ENCODE assay signal across 13 mouse cellular contexts in genomic region chr16:29972741-29973141, GRCm38 (mm10).
DNase-seq lines count a peak whose midpoint lies in the region; ATAC-seq and TF ChIP-seq lines count a peak whose summit lies in the region.
"Had no signal": no experiment of that assay in that cellular context is flagged by ENCODE, and none has a peak within 500 bp of the region (broad histone marks: within the 10 kb centered on the region; RNA-seq: fewer than 3 reads in every experiment).

No protein-coding gene starts in this region.

- DNase-seq in embryo, embryonic 10.5 days (ENCODE audit: low spot score) = peak; percentile 36
- no peak for DNase-seq in embryo, embryonic 9.5 days (ENCODE audit: extremely low spot score)
- DNase-seq in lung, adult 2 months = no peak
- DNase-seq in left cerebral cortex, adult 8-10 months (ENCODE audit: low spot score in 2 of 2) = no peak
- DNase-seq: cerebellum, adult 9-10 months; gastrocnemius, postnatal 10 days had no signal

- H3K9ac ChIP-seq in lung, embryonic 15.5 days = no peak overlapping the region
- H3K9ac ChIP-seq in intestine, postnatal 0 days (ENCODE audit: low read depth, low read length) = no peak overlapping the region
- H3K9ac ChIP-seq in stomach, embryonic 15.5 days = no peak overlapping the region
- H3K9ac ChIP-seq: neural tube, embryonic 13.5 days had no signal

- H3K4me1 ChIP-seq in lung, embryonic 15.5 days = peaks cover 25% of the 10 kb centered on the region
- H3K4me1 ChIP-seq in lung, adult 2 months (ENCODE audit: control insufficient read depth, insufficient read depth, low read length) = 0 out of 2 replicates have a peak, but pooled peaks cover 2% of the 10 kb centered on the region
- H3K4me1 ChIP-seq in intestine, postnatal 0 days (replicated peaks; ENCODE audit: control insufficient read depth, insufficient read depth, low read length) = peaks cover 8% of the 10 kb centered on the region; the same call in 1 of the 2 replicates
- H3K4me1 ChIP-seq in stomach, embryonic 15.5 days = peaks cover 21% of the 10 kb centered on the region

- H3K36me3 ChIP-seq in lung, embryonic 15.5 days = no peaks in the 10 kb centered on the region
- no peaks in the 10 kb centered on the region for H3K36me3 ChIP-seq in intestine, postnatal 0 days (ENCODE audit: control insufficient read depth, insufficient read depth)
- no peaks in the 10 kb centered on the region for H3K36me3 ChIP-seq in stomach, embryonic 15.5 days
- H3K36me3 ChIP-seq: neural tube, embryonic 13.5 days had no signal

- H3K27ac ChIP-seq in lung, embryonic 15.5 days = 0 out of 2 replicates have a peak overlapping the region, but pooled peaks have one; percentile 25
- H3K27ac ChIP-seq in intestine, postnatal 0 days (ENCODE audit: low read depth, low read length) = peak overlapping the region; percentile 92
- peak overlapping the region; percentile 81 for H3K27ac ChIP-seq in stomach, embryonic 15.5 days
- H3K27ac ChIP-seq: neural tube, embryonic 13.5 days had no signal

- TF ChIP-seq POLR2A in lung, adult 2 months (IDR thresholded peaks at IDR 0.05; ENCODE audit: borderline replicate concordance, extremely low read depth, low read depth, low read length) = no peak

- no peak for TF ChIP-seq CTCF in lung, adult 2 months (IDR thresholded peaks at IDR 0.05; ENCODE audit: insufficient read depth, low read length)
- TF ChIP-seq CTCF in intestine, postnatal 0 days (IDR thresholded peaks at IDR 0.05; ENCODE audit: low read depth) = no peak

- H3K27me3 ChIP-seq in lung, embryonic 15.5 days = no peaks in the 10 kb centered on the region
- H3K27me3 ChIP-seq in intestine, postnatal 0 days (replicated peaks; ENCODE audit: control insufficient read depth, insufficient read depth, low read length) = no peaks in the 10 kb centered on the region
- no peaks in the 10 kb centered on the region for H3K27me3 ChIP-seq in stomach, embryonic 15.5 days (replicated peaks)
- H3K27me3 ChIP-seq: neural tube, embryonic 13.5 days had no signal

- 56% methylated on average over 1 of the region's 1 CpGs for WGBS in lung, embryonic 15.5 days
- WGBS in lung, adult 2 months = 29% methylated on average over 1 of the region's 1 CpGs
- 15% methylated on average over 1 of the region's 1 CpGs for WGBS in intestine, postnatal 0 days
- WGBS in stomach, embryonic 15.5 days = 29% methylated on average over 1 of the region's 1 CpGs

- H3K4me2 ChIP-seq in lung, embryonic 15.5 days = no peak overlapping the region
- H3K4me2 ChIP-seq in intestine, postnatal 0 days (replicated peaks; ENCODE audit: low read depth) = peak overlapping the region; percentile 43
- no peak overlapping the region for H3K4me2 ChIP-seq in stomach, embryonic 15.5 days
- H3K4me2 ChIP-seq: midbrain, embryonic 11.5 days; neural tube, embryonic 13.5 days had no signal

- no peaks in the 10 kb centered on the region for H3K9me3 ChIP-seq in lung, embryonic 15.5 days
- H3K9me3 ChIP-seq in intestine, postnatal 0 days (ENCODE audit: control insufficient read depth) = no peaks in the 10 kb centered on the region
- no peaks in the 10 kb centered on the region for H3K9me3 ChIP-seq in stomach, embryonic 15.5 days
- H3K9me3 ChIP-seq: neural tube, embryonic 13.5 days had no signal

- no peak for ATAC-seq in lung, embryonic 15.5 days (ENCODE audit: borderline replicate concordance, extremely low read depth, low FRiP score, low TSS enrichment)
- peak; percentile 95 for ATAC-seq in intestine, postnatal 0 days
- peak; percentile 74 for ATAC-seq in stomach, embryonic 15.5 days (ENCODE audit: insufficient read depth, low FRiP score, low read depth)
- no peak for ATAC-seq in megakaryocyte progenitor cell, adult 5-6 weeks (replicated peaks; ENCODE audit: poor library complexity)
- ATAC-seq: inflammation-experienced regulatory T-cells, adult 6 months had no signal

- H3K4me3 ChIP-seq in lung, embryonic 15.5 days = no peak overlapping the region
- H3K4me3 ChIP-seq in lung, adult 2 months (replicated peaks; ENCODE audit: extremely low read depth, low read depth, low read length) = no peak overlapping the region
- H3K4me3 ChIP-seq in intestine, postnatal 0 days (ENCODE audit: low read depth, low read length) = no peak overlapping the region
- H3K4me3 ChIP-seq in stomach, embryonic 15.5 days (replicated peaks) = no peak overlapping the region
- H3K4me3 ChIP-seq: neural tube, embryonic 13.5 days had no signal

Comparison
In these comparisons a context has a peak if more than half of its experiments do, and no peak if none do; other contexts are left out.
1. ATAC-seq: peak in intestine, postnatal 0 days (single experiment) and stomach, embryonic 15.5 days (single experiment); none in lung, embryonic 15.5 days (single experiment) and megakaryocyte progenitor cell, adult 5-6 weeks (single experiment).
2. H3K27ac ChIP-seq: peak in every context shown above with its lines; median percentile 92 in intestine, postnatal 0 days; 81 in stomach, embryonic 15.5 days; 25 in lung, embryonic 15.5 days.